Comparison of ENCODE assay signal across 8 mouse cellular contexts in the genomic region with DNA sequence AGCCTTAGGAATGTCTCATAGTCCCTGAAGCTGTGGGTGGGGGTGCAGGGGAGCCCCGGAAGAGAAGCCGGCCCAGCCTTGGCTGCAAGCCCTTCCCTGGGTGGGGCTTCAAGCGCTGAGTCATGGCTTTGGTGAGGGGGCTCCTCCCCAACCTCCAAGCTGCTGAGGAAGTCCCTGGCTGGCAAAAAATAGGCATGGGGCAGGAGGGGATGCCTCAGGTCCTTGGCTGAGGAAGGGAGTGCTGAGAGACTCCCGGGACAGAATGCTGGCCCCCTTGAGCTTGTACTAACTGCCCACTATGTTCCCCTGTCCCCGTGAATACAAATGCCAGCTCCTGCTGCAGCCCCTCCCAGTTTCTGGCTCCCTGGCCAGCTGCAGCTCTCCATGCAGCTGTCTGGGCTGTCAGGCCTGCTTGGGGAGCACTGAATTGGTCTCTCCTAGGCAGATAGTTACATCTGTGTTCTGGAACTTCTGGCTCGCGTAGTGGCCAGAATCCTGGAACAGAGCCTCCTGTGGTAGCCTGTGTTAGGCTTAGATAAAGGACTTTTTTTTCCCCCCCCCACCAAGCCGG. TPM values are rescaled to one million over a fixed set of nuclear protein-coding genes. Genes with fewer than 3 reads are reported as not detected.
A peak's percentile ranks its signal among the peaks of the same experiment; 100 is the strongest.
DNase-seq lines count a peak whose midpoint lies in the region; ATAC-seq and TF ChIP-seq lines count a peak whose summit lies in the region.

No protein-coding gene starts in this region.

- peak; percentile 68 for ATAC-seq in erythroblast, adult 5-6 weeks (replicated peaks; ENCODE audit: low FRiP score, poor library complexity, severe bottlenecking)
- ATAC-seq in heart, embryonic 11.5 days (replicated peaks; ENCODE audit: insufficient number of reproducible peaks, low FRiP score, low TSS enrichment), result no peak
- no peak for ATAC-seq in kidney, postnatal 0 days (replicated peaks; ENCODE audit: low FRiP score, low read depth)
- peak; percentile 40; the same call in 1 of the 2 replicates for ATAC-seq in liver, embryonic 14.5 days (ENCODE audit: insufficient read depth)
- ATAC-seq in neural tube, embryonic 13.5 days (ENCODE audit: low read depth), result no peak

- no peak overlapping the region for H3K4me3 ChIP-seq in heart, embryonic 11.5 days (ENCODE audit: low read depth, low read length)
- no peak overlapping the region for H3K4me3 ChIP-seq in kidney, postnatal 0 days (replicated peaks; ENCODE audit: low read depth, low read length)
- peak overlapping the region; percentile 71 to 90 for H3K4me3 ChIP-seq in liver, embryonic 14.5 days (ENCODE audit: insufficient read depth in 1 of 2, low read depth in 2 of 2, low read length in 2 of 2)
- H3K4me3 ChIP-seq in neural tube, embryonic 13.5 days, result peak overlapping the region; percentile 88

- no peaks in the 10 kb centered on the region for H3K27me3 ChIP-seq in heart, embryonic 11.5 days (ENCODE audit: control insufficient read depth, insufficient read depth, low read length)
- no peaks in the 10 kb centered on the region for H3K27me3 ChIP-seq in kidney, postnatal 0 days (ENCODE audit: insufficient read depth, low read length)
- H3K27me3 ChIP-seq in liver, embryonic 14.5 days (ENCODE audit: control insufficient read depth, insufficient read depth, low read length), result no peaks in the 10 kb centered on the region
- no peaks in the 10 kb centered on the region for H3K27me3 ChIP-seq in neural tube, embryonic 13.5 days

- H3K9me3 ChIP-seq in heart, embryonic 11.5 days (replicated peaks; ENCODE audit: control insufficient read depth, low read length), result no peaks in the 10 kb centered on the region
- H3K9me3 ChIP-seq in kidney, postnatal 0 days (replicated peaks; ENCODE audit: low read length), result no peaks in the 10 kb centered on the region
- H3K9me3 ChIP-seq in liver, embryonic 14.5 days (ENCODE audit: control insufficient read depth, low read length), result no peaks in the 10 kb centered on the region
- H3K9me3 ChIP-seq in neural tube, embryonic 13.5 days, result no peaks in the 10 kb centered on the region

- H3K36me3 ChIP-seq in heart, embryonic 11.5 days (ENCODE audit: control insufficient read depth, insufficient read depth, low read length), result peaks cover 2% of the 10 kb centered on the region; the same call in 1 of the 2 replicates
- H3K36me3 ChIP-seq in kidney, postnatal 0 days (ENCODE audit: insufficient read depth, low read length), result 0 out of 2 replicates have a peak, but pooled peaks cover 2% of the 10 kb centered on the region
- H3K36me3 ChIP-seq in liver, embryonic 14.5 days (replicated peaks; ENCODE audit: control insufficient read depth, insufficient read depth, low read depth), result peaks cover 5% of the 10 kb centered on the region
- H3K36me3 ChIP-seq in neural tube, embryonic 13.5 days, result peaks cover 35% of the 10 kb centered on the region

- DNase-seq in B cell, adult 2 months, result peak; percentile 5 to 11
- DNase-seq in adrenal gland, adult 2 months, result peak; percentile 85
- peak; percentile 33 for DNase-seq in kidney, postnatal 0 days (ENCODE audit: low spot score)
- DNase-seq in liver, embryonic 14.5 days (ENCODE audit: low read depth in 3 of 3, low spot score in 3 of 3), result peak in 2 of 3 experiments; percentile 53 to 54
- peak; percentile 63 to 79 for DNase-seq in thymus, postnatal 36 days

- peaks cover 27% of the 10 kb centered on the region for H3K4me1 ChIP-seq in heart, embryonic 11.5 days (ENCODE audit: control insufficient read depth, insufficient read depth, low read length)
- peaks cover 15% of the 10 kb centered on the region for H3K4me1 ChIP-seq in kidney, postnatal 0 days (replicated peaks; ENCODE audit: insufficient read depth, low read length)
- peaks cover 16 to 32% of the 10 kb centered on the region in 2 experiments for H3K4me1 ChIP-seq in liver, embryonic 14.5 days (replicated peaks; ENCODE audit: control insufficient read depth in 2 of 2, insufficient read depth in 2 of 2, low read length in 1 of 2)
- peaks cover 52% of the 10 kb centered on the region for H3K4me1 ChIP-seq in neural tube, embryonic 13.5 days (replicated peaks)

- H3K4me2 ChIP-seq in heart, embryonic 11.5 days, result peak overlapping the region; percentile 98
- peak overlapping the region; percentile 99 for H3K4me2 ChIP-seq in kidney, postnatal 0 days (ENCODE audit: low read length)
- peak overlapping the region; percentile 91 for H3K4me2 ChIP-seq in liver, embryonic 14.5 days (ENCODE audit: low read depth)
- H3K4me2 ChIP-seq in neural tube, embryonic 13.5 days, result peak overlapping the region; percentile 99

- WGBS in heart, embryonic 11.5 days (ENCODE audit: insufficient replicate concordance), result 27% methylated on average over 8 of the region's 8 CpGs
- 31% methylated on average over 8 of the region's 8 CpGs for WGBS in kidney, postnatal 0 days
- WGBS in liver, embryonic 14.5 days (ENCODE audit: insufficient replicate concordance), result 4% methylated on average over 8 of the region's 8 CpGs
- WGBS in neural tube, embryonic 13.5 days, result 33% methylated on average over 8 of the region's 8 CpGs

- no peak for TF ChIP-seq EP300 in liver, embryonic 14.5 days (IDR thresholded peaks at IDR 0.05; ENCODE audit: low read depth)

- no peak for TF ChIP-seq CTCF in kidney, postnatal 0 days (IDR thresholded peaks at IDR 0.05; ENCODE audit: low read depth)
- no peak for TF ChIP-seq CTCF in liver, embryonic 14.5 days (IDR thresholded peaks at IDR 0.05; ENCODE audit: low read depth)

- no peak overlapping the region for H3K27ac ChIP-seq in heart, embryonic 11.5 days (ENCODE audit: low read depth, low read length)
- H3K27ac ChIP-seq in kidney, postnatal 0 days, result no peak overlapping the region
- peak overlapping the region; percentile 19 for H3K27ac ChIP-seq in liver, embryonic 14.5 days
- H3K27ac ChIP-seq in neural tube, embryonic 13.5 days (replicated peaks), result peak overlapping the region; percentile 65

- peak overlapping the region; percentile 34; the same call in 1 of the 2 replicates for H3K9ac ChIP-seq in heart, embryonic 11.5 days (ENCODE audit: low read depth, low read length)
- no peak overlapping the region for H3K9ac ChIP-seq in kidney, postnatal 0 days (ENCODE audit: low read depth, low read length)
- peak overlapping the region; percentile 55; the same call in 1 of the 2 replicates for H3K9ac ChIP-seq in liver, embryonic 14.5 days (replicated peaks)
- H3K9ac ChIP-seq in neural tube, embryonic 13.5 days, result peak overlapping the region; percentile 94

RNA-seq across cellular contexts. Expression of a gene that starts 2.8 kb away (rescaled TPM):
- 10 to 100 TPM; 14.4 to 20.9 TPM for total RNA-seq in adrenal gland, adult 2 months (2021)
- 29.0 and 29.3 TPM in 2 replicates for polyA plus RNA-seq in adrenal gland, adult 2 months (2012; rRNA removed)
- 5.6 and 10.0 TPM in 2 replicates for total RNA-seq in erythroblast, adult 5-6 weeks (2015; ENCODE audit: low replicate concordance)
- total RNA-seq in erythroblast, adult 5-6 weeks (2017; ENCODE audit: low replicate concordance), result 4.3 and 23.7 TPM in 2 replicates
- 9.2 and 10.2 TPM in 2 replicates for polyA plus RNA-seq in heart, embryonic 11.5 days (2014; fragmentation: Nextera tagmentation; extraction: Ambion mirVana)
- polyA plus RNA-seq in kidney, postnatal 0 days (2015; fragmentation: Nextera tagmentation; extraction: Ambion mirVana), result 8.2 and 8.4 TPM in 2 replicates
- polyA plus RNA-seq in liver, embryonic 14.5 days (2012; rRNA removed), result 9.4 and 9.6 TPM in 2 replicates
- polyA plus RNA-seq in liver, embryonic 14.5 days (2014; fragmentation: Nextera tagmentation; extraction: Ambion mirVana), result 4.7 and 5.5 TPM in 2 replicates
- 68.4 and 72.3 TPM in 2 replicates for polyA plus RNA-seq in neural tube, embryonic 13.5 days (2015; fragmentation: Nextera tagmentation; extraction: Ambion mirVana)

RNA-seq across cellular contexts. Expression of a gene that starts 2.8 kb away (rescaled TPM):
- total RNA-seq in adrenal gland, adult 2 months (2021), result 10 to 100 TPM; 21.8 to 28.4 TPM
- polyA plus RNA-seq in adrenal gland, adult 2 months (2012; rRNA removed), result 118 and 119 TPM in 2 replicates
- 2.3 and 5.9 TPM in 2 replicates for total RNA-seq in erythroblast, adult 5-6 weeks (2015; ENCODE audit: low replicate concordance)
- 2.2 and 5.3 TPM in 2 replicates for total RNA-seq in erythroblast, adult 5-6 weeks (2017; ENCODE audit: low replicate concordance)
- 30.6 and 32.9 TPM in 2 replicates for polyA plus RNA-seq in heart, embryonic 11.5 days (2014; fragmentation: Nextera tagmentation; extraction: Ambion mirVana)
- polyA plus RNA-seq in kidney, postnatal 0 days (2015; fragmentation: Nextera tagmentation; extraction: Ambion mirVana), result 33.8 and 38.0 TPM in 2 replicates
- 16.8 and 19.4 TPM in 2 replicates for polyA plus RNA-seq in liver, embryonic 14.5 days (2012; rRNA removed)
- polyA plus RNA-seq in liver, embryonic 14.5 days (2014; fragmentation: Nextera tagmentation; extraction: Ambion mirVana), result 12.9 and 14.9 TPM in 2 replicates
- 51.5 and 55.4 TPM in 2 replicates for polyA plus RNA-seq in neural tube, embryonic 13.5 days (2015; fragmentation: Nextera tagmentation; extraction: Ambion mirVana)

RNA-seq across cellular contexts. Expression of a gene that starts 25.1 kb away (rescaled TPM):
- total RNA-seq in adrenal gland, adult 2 months (2021), result 10 to 100 TPM; 27.5 to 32.0 TPM
- 24.5 and 30.8 TPM in 2 replicates for polyA plus RNA-seq in adrenal gland, adult 2 months (2012; rRNA removed)
- 5.6 and 10.0 TPM in 2 replicates for total RNA-seq in erythroblast, adult 5-6 weeks (2015; ENCODE audit: low replicate concordance)
- 7.8 and 8.5 TPM in 2 replicates for total RNA-seq in erythroblast, adult 5-6 weeks (2017; ENCODE audit: low replicate concordance)
- polyA plus RNA-seq in heart, embryonic 11.5 days (2014; fragmentation: Nextera tagmentation; extraction: Ambion mirVana), result 40.7 and 45.6 TPM in 2 replicates
- 40.3 and 45.7 TPM in 2 replicates for polyA plus RNA-seq in kidney, postnatal 0 days (2015; fragmentation: Nextera tagmentation; extraction: Ambion mirVana)
- polyA plus RNA-seq in liver, embryonic 14.5 days (2012; rRNA removed), result 16.7 and 22.1 TPM in 2 replicates
- polyA plus RNA-seq in liver, embryonic 14.5 days (2014; fragmentation: Nextera tagmentation; extraction: Ambion mirVana), result 34.0 and 34.6 TPM in 2 replicates
- polyA plus RNA-seq in neural tube, embryonic 13.5 days (2015; fragmentation: Nextera tagmentation; extraction: Ambion mirVana), result 63.7 and 69.8 TPM in 2 replicates

RNA-seq across cellular contexts. Expression of a gene that starts 25.2 kb away (rescaled TPM):
- total RNA-seq in adrenal gland, adult 2 months (2021), result 10 to 100 TPM; 18.7 to 21.1 TPM
- 29.4 and 37.1 TPM in 2 replicates for polyA plus RNA-seq in adrenal gland, adult 2 months (2012; rRNA removed)
- total RNA-seq in erythroblast, adult 5-6 weeks (2015; ENCODE audit: low replicate concordance), result 1.5 and 1.7 TPM in 2 replicates
- 2.5 and 6.4 TPM in 2 replicates for total RNA-seq in erythroblast, adult 5-6 weeks (2017; ENCODE audit: low replicate concordance)
- 12.2 and 12.8 TPM in 2 replicates for polyA plus RNA-seq in heart, embryonic 11.5 days (2014; fragmentation: Nextera tagmentation; extraction: Ambion mirVana)
- polyA plus RNA-seq in kidney, postnatal 0 days (2015; fragmentation: Nextera tagmentation; extraction: Ambion mirVana), result 14.8 and 17.2 TPM in 2 replicates
- polyA plus RNA-seq in liver, embryonic 14.5 days (2012; rRNA removed), result 5.6 and 6.6 TPM in 2 replicates
- polyA plus RNA-seq in liver, embryonic 14.5 days (2014; fragmentation: Nextera tagmentation; extraction: Ambion mirVana), result 7.6 and 9.4 TPM in 2 replicates
- 21.1 and 25.2 TPM in 2 replicates for polyA plus RNA-seq in neural tube, embryonic 13.5 days (2015; fragmentation: Nextera tagmentation; extraction: Ambion mirVana)

RNA-seq across cellular contexts. Expression of a gene that starts 31.2 kb away (rescaled TPM):
- total RNA-seq in adrenal gland, adult 2 months (2021), result under 1 TPM; 0.32 to 0.35 TPM
- 0.56 and 0.62 TPM in 2 replicates for polyA plus RNA-seq in adrenal gland, adult 2 months (2012; rRNA removed)
- not detected in 2 replicates for total RNA-seq in erythroblast, adult 5-6 weeks (2015; ENCODE audit: low replicate concordance)
- 0.14 and 0.85 TPM in 2 replicates for total RNA-seq in erythroblast, adult 5-6 weeks (2017; ENCODE audit: low replicate concordance)
- polyA plus RNA-seq in heart, embryonic 11.5 days (2014; fragmentation: Nextera tagmentation; extraction: Ambion mirVana), result 0.11 and 0.18 TPM in 2 replicates
- 0.18 TPM in 2 replicates for polyA plus RNA-seq in kidney, postnatal 0 days (2015; fragmentation: Nextera tagmentation; extraction: Ambion mirVana)
- 0.08 and 0.09 TPM in 2 replicates for polyA plus RNA-seq in liver, embryonic 14.5 days (2012; rRNA removed)
- 0.04 and 0.06 TPM in 2 replicates for polyA plus RNA-seq in liver, embryonic 14.5 days (2014; fragmentation: Nextera tagmentation; extraction: Ambion mirVana)
- polyA plus RNA-seq in neural tube, embryonic 13.5 days (2015; fragmentation: Nextera tagmentation; extraction: Ambion mirVana), result 0.45 and 0.72 TPM in 2 replicates

Comparison
In these comparisons a context has a peak if more than half of its experiments do, and no peak if none do; other contexts are left out.
1. DNase-seq: peak in every context shown above with its lines; median percentile 85 in adrenal gland, adult 2 months; 71 in thymus, postnatal 36 days; 54 in liver, embryonic 14.5 days; 33 in kidney, postnatal 0 days; 8 in B cell, adult 2 months.
2. ATAC-seq: peak in erythroblast, adult 5-6 weeks (single experiment) and liver, embryonic 14.5 days (single experiment); none in heart, embryonic 11.5 days (single experiment), kidney, postnatal 0 days (single experiment) and neural tube, embryonic 13.5 days (single experiment).
3. H3K27ac ChIP-seq: peak in liver, embryonic 14.5 days (single experiment) and neural tube, embryonic 13.5 days (single experiment); none in heart, embryonic 11.5 days (single experiment) and kidney, postnatal 0 days (single experiment).
4. H3K4me3 ChIP-seq: peak in liver, embryonic 14.5 days (2 of 2) and neural tube, embryonic 13.5 days (single experiment); none in heart, embryonic 11.5 days (single experiment) and kidney, postnatal 0 days (single experiment).
5. Peak in every context shown above with its lines, with median percentiles within 50 percentile points of each other: H3K4me2 ChIP-seq.